Mouse (Mus musculus): ENCODE results near the gene Spag17. TPM values are rescaled to one million over a fixed set of nuclear protein-coding genes. Genes with fewer than 3 reads are reported as not detected.

Spag17 gene
- total and polyA plus RNA-seq, 2 experiments from 2014 or later: 0.18 TPM; not detected in 1

GRCm38 (mm10) chr3:99913809-99914439 is 28.7 kb downstream of the Spag17 start:
- Histone ChIP-seq H3K4me1 (ENCODE audit: control insufficient read depth, insufficient read depth) (no peaks in the 10 kb centered on the region), H3K4me3 (ENCODE audit: low read depth, low read length) (no peak overlapping the region), H3K4me2 (ENCODE audit: low read depth, low read length) (no peak overlapping the region), H3K9me3 (replicated peaks; ENCODE audit: control insufficient read depth, low read length) (no peaks in the 10 kb centered on the region), H3K9ac (replicated peaks; ENCODE audit: low read depth, low read length) (no peak overlapping the region), H3K27me3 (ENCODE audit: control insufficient read depth, insufficient read depth, low read length) (no peaks in the 10 kb centered on the region), H3K27ac (ENCODE audit: low read depth) (no peak overlapping the region), H3K36me3 (replicated peaks; ENCODE audit: control insufficient read depth, insufficient read depth, low read length) (no peaks in the 10 kb centered on the region)
- 77% methylated on average over 8 of the region's 8 CpGs for WGBS
- no peak for ATAC-seq (ENCODE audit: insufficient read depth, low read depth)
- no peak for DNase-seq (ENCODE audit: low spot score)
- no peak for TF ChIP-seq CTCF (IDR thresholded peaks at IDR 0.05; ENCODE audit: low read depth)
- TF ChIP-seq EP300 (IDR thresholded peaks at IDR 0.05; ENCODE audit: low read depth): no peak

GRCm38 (mm10) chr3:99922944-99923343 is 37.7 kb downstream of the Spag17 start:
- TF ChIP-seq EP300 (IDR thresholded peaks at IDR 0.05; ENCODE audit: low read depth) (no peak), CTCF (IDR thresholded peaks at IDR 0.05; ENCODE audit: low read depth) (peak; percentile 35; the same call in 1 of the 2 replicates)
- H3K36me3 ChIP-seq (replicated peaks; ENCODE audit: control insufficient read depth, insufficient read depth, low read length): no peaks in the 10 kb centered on the region
- ATAC-seq (ENCODE audit: insufficient read depth, low read depth) (no peak), DNase-seq (ENCODE audit: low spot score) (no peak)
- no peak overlapping the region for H3K9ac ChIP-seq (replicated peaks; ENCODE audit: low read depth, low read length)
- H3K4me3 ChIP-seq (ENCODE audit: low read depth, low read length): no peak overlapping the region
- H3K27ac ChIP-seq (ENCODE audit: low read depth): no peak overlapping the region
- H3K4me1 ChIP-seq (ENCODE audit: control insufficient read depth, insufficient read depth): no peaks in the 10 kb centered on the region
- WGBS: 82% methylated on average over 3 of the region's 3 CpGs
- H3K9me3 ChIP-seq (replicated peaks; ENCODE audit: control insufficient read depth, low read length): no peaks in the 10 kb centered on the region
- H3K27me3 ChIP-seq (ENCODE audit: control insufficient read depth, insufficient read depth, low read length): no peaks in the 10 kb centered on the region
- no peak overlapping the region for H3K4me2 ChIP-seq (ENCODE audit: low read depth, low read length)

- TF ChIP-seq EP300 (IDR thresholded peaks at IDR 0.05; ENCODE audit: low read depth): no peak
- no peak for TF ChIP-seq CTCF (IDR thresholded peaks at IDR 0.05; ENCODE audit: low read depth)
- WGBS: 72% methylated on average over 12 of the region's 12 CpGs
- no peaks in the 10 kb centered on the region for H3K9me3 ChIP-seq (replicated peaks; ENCODE audit: control insufficient read depth, low read length)
- H3K27ac ChIP-seq (ENCODE audit: low read depth): no peak overlapping the region
- DNase-seq (ENCODE audit: low spot score) (no peak), ATAC-seq (ENCODE audit: insufficient read depth, low read depth) (no peak)
- no peaks in the 10 kb centered on the region for H3K36me3 ChIP-seq (replicated peaks; ENCODE audit: control insufficient read depth, insufficient read depth, low read length)
- H3K4me2 ChIP-seq (ENCODE audit: low read depth, low read length): no peak overlapping the region
- H3K9ac ChIP-seq (replicated peaks; ENCODE audit: low read depth, low read length): no peak overlapping the region
- no peak overlapping the region for H3K4me3 ChIP-seq (ENCODE audit: low read depth, low read length)
- no peaks in the 10 kb centered on the region for H3K27me3 ChIP-seq (ENCODE audit: control insufficient read depth, insufficient read depth, low read length)
- H3K4me1 ChIP-seq (ENCODE audit: control insufficient read depth, insufficient read depth): no peaks in the 10 kb centered on the region
Observed at GRCm38 (mm10) chr3:99930920-99931620, 45.9 kb downstream of the Spag17 start.

- DNase-seq (ENCODE audit: low spot score) (no peak), ATAC-seq (ENCODE audit: insufficient read depth, low read depth) (no peak)
- Histone ChIP-seq H3K36me3 (replicated peaks; ENCODE audit: control insufficient read depth, insufficient read depth, low read length) (no peaks in the 10 kb centered on the region), H3K4me2 (ENCODE audit: low read depth, low read length) (no peak overlapping the region), H3K27ac (ENCODE audit: low read depth) (no peak overlapping the region), H3K27me3 (ENCODE audit: control insufficient read depth, insufficient read depth, low read length) (no peaks in the 10 kb centered on the region), H3K4me1 (ENCODE audit: control insufficient read depth, insufficient read depth) (no peaks in the 10 kb centered on the region), H3K9ac (replicated peaks; ENCODE audit: low read depth, low read length) (no peak overlapping the region), H3K4me3 (ENCODE audit: low read depth, low read length) (no peak overlapping the region), H3K9me3 (replicated peaks; ENCODE audit: control insufficient read depth, low read length) (no peaks in the 10 kb centered on the region)
- WGBS: 65% methylated on average over 1 of the region's 1 CpGs
- TF ChIP-seq CTCF (IDR thresholded peaks at IDR 0.05; ENCODE audit: low read depth) (peak; percentile 48), EP300 (IDR thresholded peaks at IDR 0.05; ENCODE audit: low read depth) (no peak)
Observed at GRCm38 (mm10) chr3:99936159-99936558, 51.0 kb downstream of the Spag17 start.

- Histone ChIP-seq H3K4me2 (ENCODE audit: low read depth, low read length) (no peak overlapping the region), H3K27me3 (ENCODE audit: control insufficient read depth, insufficient read depth, low read length) (no peaks in the 10 kb centered on the region), H3K4me1 (ENCODE audit: control insufficient read depth, insufficient read depth) (no peaks in the 10 kb centered on the region), H3K9me3 (replicated peaks; ENCODE audit: control insufficient read depth, low read length) (no peaks in the 10 kb centered on the region), H3K4me3 (ENCODE audit: low read depth, low read length) (no peak overlapping the region), H3K36me3 (replicated peaks; ENCODE audit: control insufficient read depth, insufficient read depth, low read length) (no peaks in the 10 kb centered on the region), H3K9ac (replicated peaks; ENCODE audit: low read depth, low read length) (no peak overlapping the region), H3K27ac (ENCODE audit: low read depth) (no peak overlapping the region)
- TF ChIP-seq CTCF (IDR thresholded peaks at IDR 0.05; ENCODE audit: low read depth) (peak; percentile 59), EP300 (IDR thresholded peaks at IDR 0.05; ENCODE audit: low read depth) (no peak)
- ATAC-seq (ENCODE audit: insufficient read depth, low read depth) (no peak), DNase-seq (ENCODE audit: low spot score) (peak; percentile 20)
- 31% methylated on average over 8 of the region's 8 CpGs for WGBS
Observed at GRCm38 (mm10) chr3:99938611-99939286, 53.5 kb downstream of the Spag17 start.

All from heart, postnatal 0 days (tissue).